Mouse (Mus musculus) liver, postnatal 0 days (tissue): ENCODE measurements around the gene Igfbp5.

Experiments used
- CTCF ChIP-seq: sonication (generic); IDR thresholded peaks from 2 replicates; pipeline ENCODE4 v1.5.1; 2016; ENCODE audit warnings: antibody characterized with exemption, low read depth
- EP300 ChIP-seq: IDR thresholded peaks from 2 replicates; pipeline ENCODE4 v1.6.1; 2016; ENCODE audit warnings: antibody characterized with exemption, low read depth, mild to moderate bottlenecking

DNA sequence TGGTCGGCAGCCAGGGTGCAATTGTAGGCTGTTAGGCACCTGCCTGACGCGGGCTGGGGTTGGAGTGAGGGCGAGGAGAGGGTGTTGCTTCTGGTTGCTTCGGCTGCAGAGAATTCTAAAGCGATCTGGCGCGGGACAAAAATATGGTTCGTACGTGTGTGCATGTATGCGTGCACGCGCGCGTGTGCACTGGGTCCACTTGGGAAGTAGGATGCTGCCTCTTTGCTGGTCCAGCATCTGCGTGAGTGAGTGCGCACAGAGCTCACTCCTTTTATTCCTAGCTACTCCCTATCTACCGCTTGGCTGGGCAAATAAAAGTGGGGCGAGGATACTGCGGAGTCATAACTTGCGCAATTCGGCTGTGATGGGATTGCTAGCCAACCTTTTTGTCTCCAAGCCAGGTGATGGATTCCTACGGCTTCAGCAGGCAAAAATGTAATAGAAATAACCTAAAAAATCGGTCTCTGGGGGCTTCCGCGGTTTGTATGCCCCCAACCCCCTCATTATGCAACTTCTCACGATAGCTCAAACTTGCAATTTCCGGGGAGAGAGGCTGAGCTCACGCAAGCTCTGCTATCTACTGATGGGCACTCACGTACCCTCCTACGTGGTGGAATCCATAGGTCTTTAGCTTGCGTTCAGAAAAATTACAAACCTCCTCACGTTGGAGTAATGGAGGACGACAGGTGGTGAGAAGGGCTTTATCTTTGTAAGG is 2.8 kb downstream of the Igfbp5 start:
- TF ChIP-seq CTCF (no peak), EP300 (no peak)
